Mouse (Mus musculus): ENCODE measurements around the gene Stat2. TPM values are rescaled to one million over a fixed set of nuclear protein-coding genes. Genes with fewer than 3 reads are reported as not detected.
"Not testable (repeated sequence)": the region's sequence is repeated elsewhere in the genome, so short reads cannot be mapped to it uniquely, and the experiment has no call there.

Stat2 gene
- polyA plus RNA-seq, 1 experiment from 2014 or later: 83.8 TPM

DNA sequence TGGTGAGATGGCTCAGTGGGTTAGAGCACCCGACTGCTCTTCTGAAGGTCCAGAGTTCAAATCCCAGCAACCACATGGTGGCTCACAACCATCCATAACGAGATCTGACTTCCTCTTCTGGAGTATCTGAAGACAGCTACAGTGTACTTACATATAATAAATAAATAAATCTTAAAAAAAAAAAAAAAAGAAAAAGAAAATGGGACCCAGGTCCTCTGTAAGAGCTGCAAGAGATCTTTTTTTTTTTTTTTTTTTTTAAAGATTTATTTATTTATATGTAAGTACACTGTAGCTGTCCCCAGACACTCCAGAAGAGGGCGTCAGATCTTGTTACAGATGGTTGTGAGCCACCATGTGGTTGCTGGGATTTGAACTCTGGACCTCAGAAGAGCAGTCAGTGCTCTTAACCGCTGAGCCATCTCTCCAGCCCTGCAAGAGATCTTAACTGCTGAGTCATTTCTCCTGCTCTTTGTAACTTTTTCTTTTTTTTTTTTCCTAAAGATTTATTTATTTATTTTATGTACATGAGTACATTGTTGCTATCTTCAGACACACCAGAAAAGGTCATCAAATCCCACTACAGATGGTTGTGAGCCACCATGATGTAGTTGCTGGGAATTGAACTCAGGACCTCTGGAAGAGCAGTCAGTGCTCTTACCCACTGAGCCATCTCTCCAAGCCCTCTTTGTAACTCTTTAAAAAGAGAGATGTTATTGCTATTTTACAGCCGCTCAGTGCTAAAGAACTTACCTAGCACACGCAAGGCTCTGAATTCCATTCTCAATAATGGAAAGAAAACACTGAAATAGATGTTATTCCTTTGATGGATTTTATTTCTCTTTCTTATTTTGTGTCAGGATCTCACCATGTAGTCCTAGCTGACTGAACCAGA, 62.2 kb downstream of the Stat2 start:
- H3K27ac ChIP-seq; H3K79me2 ChIP-seq (ENCODE audit: inconsistent target); H3K36me3 ChIP-seq (ENCODE audit: inconsistent target); H3K4me3 ChIP-seq (ENCODE audit: inconsistent target): not testable (repeated sequence)
- WGBS (ENCODE audit: missing documents): 97% methylated on average over 4 of the region's 6 CpGs

DNA sequence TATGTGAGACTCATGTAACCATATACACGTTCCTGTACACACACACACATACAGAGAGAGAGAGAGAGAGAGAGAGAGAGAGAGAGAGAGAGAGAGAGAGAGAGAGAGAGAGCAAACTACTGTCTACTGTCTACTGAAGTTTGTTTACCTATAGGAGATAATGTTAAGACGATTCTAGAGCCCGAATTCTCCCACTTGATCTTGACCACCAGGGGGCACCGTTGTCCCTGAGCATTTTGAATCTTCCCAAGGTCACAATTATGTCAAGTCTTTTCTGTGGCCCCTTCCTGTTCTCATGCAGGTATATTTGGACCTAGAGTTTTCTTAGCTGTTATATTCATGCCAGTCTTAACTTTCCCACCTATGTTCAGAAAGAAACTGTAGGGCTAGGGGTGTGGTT, 65.2 kb downstream of the Stat2 start:
- no peak overlapping the region for H3K4me3 ChIP-seq (ENCODE audit: inconsistent target)
- no peak overlapping the region for H3K27ac ChIP-seq

GRCm38 (mm10) chr10:128336195-128336594, 65.8 kb downstream of the Stat2 start:
- no peak overlapping the region for H3K4me3 ChIP-seq (ENCODE audit: inconsistent target)
- H3K27ac ChIP-seq: no peak overlapping the region
- WGBS (ENCODE audit: missing documents): 91% methylated on average over 3 of the region's 3 CpGs
- H3K36me3 ChIP-seq (ENCODE audit: inconsistent target): no peaks in the 10 kb centered on the region
- H3K79me2 ChIP-seq (ENCODE audit: inconsistent target): peaks cover 32% of the 10 kb centered on the region

More for the DNA sequence above, 65.2 kb downstream of the Stat2 start:
- 4% methylated on average over 4 of the region's 4 CpGs for WGBS (ENCODE audit: missing documents)
- Histone ChIP-seq H3K79me2 (ENCODE audit: inconsistent target) (peaks cover 26% of the 10 kb centered on the region), H3K36me3 (ENCODE audit: inconsistent target) (no peaks in the 10 kb centered on the region)

DNA sequence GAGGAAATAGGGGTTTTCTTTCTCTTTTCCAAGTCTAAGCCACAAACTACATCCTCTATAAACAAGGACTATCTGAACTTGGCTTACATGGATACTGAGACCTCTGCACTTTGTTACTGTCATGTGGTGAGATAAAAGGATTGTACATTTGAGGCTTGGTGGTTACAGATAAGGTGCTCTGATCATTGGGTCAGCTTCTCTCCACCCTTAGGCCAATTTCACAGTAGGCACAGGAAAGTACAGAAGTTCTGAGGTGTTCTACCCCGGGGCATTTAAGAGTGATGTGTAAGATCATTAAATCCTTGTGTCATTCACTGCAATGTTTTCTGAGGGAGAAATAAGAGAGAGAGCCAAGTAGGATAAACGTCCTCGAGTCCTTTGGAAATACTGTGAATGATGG, 66.2 kb downstream of the Stat2 start:
- Histone ChIP-seq H3K36me3 (ENCODE audit: inconsistent target) (no peaks in the 10 kb centered on the region), H3K4me3 (ENCODE audit: inconsistent target) (no peak overlapping the region), H3K79me2 (ENCODE audit: inconsistent target) (peaks cover 36% of the 10 kb centered on the region), H3K27ac (no peak overlapping the region)
- 83% methylated on average over 3 of the region's 3 CpGs for WGBS (ENCODE audit: missing documents)

- Histone ChIP-seq H3K79me2 (ENCODE audit: inconsistent target) (peaks cover 46% of the 10 kb centered on the region), H3K36me3 (ENCODE audit: inconsistent target) (no peaks in the 10 kb centered on the region), H3K4me3 (ENCODE audit: inconsistent target) (peak within 1 kb of the TSS; percentile 72), H3K27ac (peak within 1 kb of the TSS; percentile 77)
- WGBS (ENCODE audit: missing documents): under 1% methylated on average over 47 of the region's 61 CpGs
These were observed 67.2 kb downstream of the Stat2 start, which contains the start of gene Cs for GRCm38 (mm10) chr10:128337306-128338181. TSS of gene Cs (plus strand) at chr10:128337734.

GRCm38 (mm10) chr10:128338415-128338814, 68.1 kb downstream of the Stat2 start:
- 7% methylated on average over 5 of the region's 5 CpGs for WGBS (ENCODE audit: missing documents)
- H3K27ac ChIP-seq: peak overlapping the region; percentile 49
- peak overlapping the region; percentile 72 for H3K4me3 ChIP-seq (ENCODE audit: inconsistent target)

DNA sequence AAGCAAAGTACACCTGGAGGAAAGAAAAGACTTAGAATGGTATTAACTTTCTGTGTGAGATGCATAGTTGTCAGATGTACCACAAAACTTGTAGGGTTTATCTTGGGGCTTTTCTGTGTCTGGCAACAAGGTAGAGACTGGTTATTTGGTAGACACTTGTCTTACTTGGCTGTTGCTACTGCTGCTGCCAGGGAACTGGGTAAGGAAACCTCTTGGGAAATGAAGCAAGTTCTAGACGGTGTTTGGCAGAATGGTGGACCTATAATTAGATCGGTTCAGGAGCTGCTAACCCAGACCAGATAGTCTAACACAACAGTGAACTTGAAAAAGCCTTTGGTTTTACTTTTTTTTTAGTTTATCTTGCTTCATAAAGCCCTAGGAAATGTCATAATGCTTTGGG, 68.6 kb downstream of the Stat2 start:
- WGBS (ENCODE audit: missing documents): 79% methylated on average over 2 of the region's 2 CpGs
- H3K4me3 ChIP-seq (ENCODE audit: inconsistent target): peak overlapping the region; percentile 72
- peaks cover 60% of the 10 kb centered on the region for H3K79me2 ChIP-seq (ENCODE audit: inconsistent target)
- no peak overlapping the region for H3K27ac ChIP-seq
- no peaks in the 10 kb centered on the region for H3K36me3 ChIP-seq (ENCODE audit: inconsistent target)

More at GRCm38 (mm10) chr10:128338415-128338814, 68.1 kb downstream of the Stat2 start:
- Histone ChIP-seq H3K36me3 (ENCODE audit: inconsistent target) (no peaks in the 10 kb centered on the region), H3K79me2 (ENCODE audit: inconsistent target) (peaks cover 55% of the 10 kb centered on the region)

- 85% methylated on average over 2 of the region's 2 CpGs for WGBS (ENCODE audit: missing documents)
- H3K4me3 ChIP-seq (ENCODE audit: inconsistent target): no peak overlapping the region
- no peak overlapping the region for H3K27ac ChIP-seq
- no peaks in the 10 kb centered on the region for H3K36me3 ChIP-seq (ENCODE audit: inconsistent target)
- peaks cover 70% of the 10 kb centered on the region for H3K79me2 ChIP-seq (ENCODE audit: inconsistent target)
These were observed 69.9 kb downstream of the Stat2 start for GRCm38 (mm10) chr10:128340257-128340656.

Other genes with a start within 250 kb of the Stat2 start
- gene Naca, start 235.0 kb upstream of the Stat2 start, polyA plus RNA-seq (2018): 676 to 712 TPM (median 694 TPM) in 3 replicates
- 66.7 to 167 TPM (median 80.1 TPM) in 3 replicates for gene Ptges3, start 211.6 kb upstream of the Stat2 start, polyA plus RNA-seq (2018)
- gene Atp5b, start 187.3 kb upstream of the Stat2 start, polyA plus RNA-seq (2018): 455 to 1,015 TPM (median 549 TPM) in 3 replicates
- gene Baz2a, start 179.0 kb upstream of the Stat2 start, polyA plus RNA-seq (2018): 20.2 to 33.8 TPM (median 31.2 TPM) in 3 replicates
- gene Rbms2, start 90.3 kb upstream of the Stat2 start, polyA plus RNA-seq (2018): 18.9 to 45.4 TPM (median 23.8 TPM) in 3 replicates
- gene Gls2, start 76.1 kb upstream of the Stat2 start, polyA plus RNA-seq (2018): not detected in 3 replicates
- gene Spryd4, start 58.8 kb upstream of the Stat2 start, polyA plus RNA-seq (2018): 5.3 to 10.6 TPM (median 6.9 TPM) in 3 replicates
- not detected in 3 replicates for gene Mip, start 44.7 kb upstream of the Stat2 start, polyA plus RNA-seq (2018)
- 4.1 to 22.4 TPM (median 9.6 TPM) in 3 replicates for gene Timeless, start 38.5 kb upstream of the Stat2 start, polyA plus RNA-seq (2018)
- gene Apon, start 16.5 kb upstream of the Stat2 start, polyA plus RNA-seq (2018): not detected in 3 replicates
- 0.16 to 0.18 TPM in 2 of 3 replicates, not detected in the other for gene Apof, start 1.9 kb upstream of the Stat2 start, polyA plus RNA-seq (2018)
- 0.10 TPM in 1 of 3 replicates, not detected in the others for gene Il23a, start 28.2 kb downstream of the Stat2 start, polyA plus RNA-seq (2018)
- 2.9 to 5.7 TPM (median 3.4 TPM) in 3 replicates for gene Pan2, start 32.8 kb downstream of the Stat2 start, polyA plus RNA-seq (2018)
- 83.6 to 112 TPM (median 85.3 TPM) in 3 replicates for gene Cnpy2, start 51.9 kb downstream of the Stat2 start, polyA plus RNA-seq (2018)
- 94.4 to 128 TPM (median 100 TPM) in 3 replicates for gene Cs, start 67.2 kb downstream of the Stat2 start, polyA plus RNA-seq (2018)
- 20.5 to 35.2 TPM (median 25.5 TPM) in 3 replicates for gene Coq10a, start 98.4 kb downstream of the Stat2 start, polyA plus RNA-seq (2018)
- gene Ankrd52, start 106.6 kb downstream of the Stat2 start, polyA plus RNA-seq (2018): 23.3 to 29.3 TPM (median 26.0 TPM) in 3 replicates
- not detected in 3 replicates for gene Slc39a5, start 130.7 kb downstream of the Stat2 start, polyA plus RNA-seq (2018)
- gene Nabp2, start 140.9 kb downstream of the Stat2 start, polyA plus RNA-seq (2018): 44.1 to 130 TPM (median 65.7 TPM) in 3 replicates
- 26.5 to 35.2 TPM (median 33.6 TPM) in 3 replicates for gene Rnf41, start 141.1 kb downstream of the Stat2 start, polyA plus RNA-seq (2018)
- 73.6 to 136 TPM (median 74.8 TPM) in 3 replicates for gene Smarcc2, start 188.7 kb downstream of the Stat2 start, polyA plus RNA-seq (2018)
- 1,390 to 2,190 TPM (median 1,921 TPM) in 3 replicates for gene Myl6, start 223.6 kb downstream of the Stat2 start, polyA plus RNA-seq (2018)
- gene Myl6b, start 228.1 kb downstream of the Stat2 start, polyA plus RNA-seq (2018): 0.73 to 1.7 TPM (median 1.4 TPM) in 3 replicates